Mouse (Mus musculus): ENCODE measurements around the gene Fam217b. TPM values are rescaled to one million over a fixed set of nuclear protein-coding genes. Genes with fewer than 3 reads are reported as not detected.

The Fam217b gene
- polyA plus RNA-seq (2015; fragmentation: Nextera tagmentation; extraction: Ambion mirVana): 4.2 and 6.1 TPM in 2 replicates

DNA sequence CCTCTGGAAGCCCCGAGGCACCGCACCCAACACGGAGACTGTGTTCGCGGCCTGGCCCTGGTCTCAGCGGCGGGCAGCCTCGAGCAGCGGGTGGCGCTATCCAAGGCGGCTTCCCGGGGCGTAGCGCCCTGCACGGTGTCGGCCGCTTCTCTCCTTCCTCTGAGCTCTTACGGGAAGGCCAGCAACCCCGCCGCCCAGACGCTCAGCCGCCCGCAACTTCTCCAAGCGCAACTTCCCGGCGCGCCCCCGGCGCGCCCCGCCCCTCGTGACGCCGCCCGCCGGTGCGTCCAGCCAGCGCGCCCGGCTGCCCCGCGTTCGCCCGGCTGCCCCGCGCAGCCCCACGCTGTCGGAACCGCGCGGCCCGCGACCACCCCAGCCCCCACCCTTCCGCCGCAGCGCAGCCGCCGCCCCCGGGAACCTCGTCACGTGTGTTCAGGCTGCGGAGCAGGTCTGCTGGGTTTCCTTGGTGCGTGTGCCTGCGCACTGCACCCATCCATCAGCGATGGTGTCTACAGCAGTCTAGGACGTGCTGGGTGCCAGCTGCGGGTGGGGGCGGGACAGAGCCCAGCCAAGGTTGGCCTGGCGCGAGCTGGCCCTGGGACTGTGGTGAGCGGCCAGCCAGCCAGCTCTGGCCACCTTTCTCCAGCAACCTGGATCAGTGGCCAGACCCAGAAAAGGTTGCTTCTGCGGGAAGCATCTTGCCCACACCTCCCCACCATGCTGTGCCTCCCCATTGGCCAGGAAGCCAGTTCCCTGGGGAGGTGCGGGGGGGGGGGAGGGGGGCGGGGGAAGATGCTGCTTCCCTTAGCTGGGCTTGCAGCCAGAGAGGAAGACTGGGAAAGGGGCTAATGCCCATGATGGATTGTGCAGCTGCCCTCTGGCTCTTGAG lies at the start of gene Fam217b, which contains the start of gene Ppp1r3d:
TSS of gene Fam217b (plus strand) at position 264 of the 889 bp plus-strand sequence.
TSS of gene Ppp1r3d (minus strand) at position 212 of the 889 bp plus-strand sequence.
- under 1% methylated on average over 73 of the region's 74 CpGs for WGBS
- ATAC-seq (replicated peaks): peak; percentile 91
- Histone ChIP-seq H3K4me2 (replicated peaks) (peak within 1 kb of the TSS; percentile 100), H3K36me3 (no peaks in the 10 kb centered on the region), H3K27ac (replicated peaks) (peak within 1 kb of the TSS; percentile 77), H3K27me3 (0 out of 2 replicates have a peak, but pooled peaks cover 13% of the 10 kb centered on the region), H3K9me3 (no peaks in the 10 kb centered on the region), H3K4me1 (peaks cover 21% of the 10 kb centered on the region), H3K9ac (replicated peaks) (peak within 1 kb of the TSS; percentile 60), H3K4me3 (peak within 1 kb of the TSS; percentile 76)

DNA sequence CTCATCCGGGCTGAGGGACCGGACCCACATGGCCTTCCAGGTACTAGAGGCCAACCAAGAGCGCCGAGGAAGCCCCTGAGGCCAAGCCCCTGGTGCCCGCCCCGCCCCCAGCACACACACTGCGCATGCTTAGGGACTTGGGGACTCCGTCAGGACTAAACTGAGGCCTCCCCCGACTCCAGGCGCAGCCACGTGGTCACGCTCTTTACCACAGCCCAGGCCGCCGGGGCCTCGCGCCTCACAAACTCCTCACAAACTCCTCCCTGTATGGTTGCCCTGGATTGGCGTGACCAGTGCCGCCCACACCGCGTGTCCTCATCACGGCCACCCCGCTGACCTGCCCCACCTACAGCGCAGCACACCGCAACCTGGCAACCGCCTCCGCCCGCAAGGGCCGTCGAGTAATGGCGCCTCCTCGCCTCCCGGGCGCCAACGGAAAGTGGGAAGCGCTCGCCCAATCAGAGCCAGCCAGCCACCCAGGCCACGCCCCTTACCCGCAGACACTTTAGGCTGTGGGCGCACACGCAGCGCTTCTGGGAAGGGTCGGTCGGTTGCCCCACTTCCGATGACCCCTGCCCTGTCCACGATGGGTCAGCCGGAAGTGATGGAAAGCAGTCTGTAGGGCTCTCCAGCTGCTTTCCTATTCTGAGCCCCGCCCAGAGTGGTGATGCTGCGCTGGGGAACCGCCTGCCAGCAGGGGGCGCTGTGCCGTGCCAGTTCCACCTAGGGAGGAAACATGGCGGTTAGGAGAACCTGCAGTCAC lies 7.1 kb upstream of the Fam217b start, which contains the start of gene Sycp2:
TSS of gene Sycp2 (minus strand) at position 633 of the 763 bp plus-strand sequence.
- no peaks in the 10 kb centered on the region for H3K9me3 ChIP-seq
- H3K27ac ChIP-seq (replicated peaks): no peak within 1 kb of the TSS
- no peak within 1 kb of the TSS for H3K9ac ChIP-seq (replicated peaks)
- H3K27me3 ChIP-seq: 0 out of 2 replicates have a peak, but pooled peaks cover 4% of the 10 kb centered on the region
- no peak within 1 kb of the TSS for H3K4me2 ChIP-seq (replicated peaks)
- 87% methylated on average over 52 of the region's 52 CpGs for WGBS
- peak; percentile 57; the same call in 1 of the 2 replicates for ATAC-seq (replicated peaks)
- no peak within 1 kb of the TSS for H3K4me3 ChIP-seq
- no peaks in the 10 kb centered on the region for H3K4me1 ChIP-seq
- no peaks in the 10 kb centered on the region for H3K36me3 ChIP-seq

DNA sequence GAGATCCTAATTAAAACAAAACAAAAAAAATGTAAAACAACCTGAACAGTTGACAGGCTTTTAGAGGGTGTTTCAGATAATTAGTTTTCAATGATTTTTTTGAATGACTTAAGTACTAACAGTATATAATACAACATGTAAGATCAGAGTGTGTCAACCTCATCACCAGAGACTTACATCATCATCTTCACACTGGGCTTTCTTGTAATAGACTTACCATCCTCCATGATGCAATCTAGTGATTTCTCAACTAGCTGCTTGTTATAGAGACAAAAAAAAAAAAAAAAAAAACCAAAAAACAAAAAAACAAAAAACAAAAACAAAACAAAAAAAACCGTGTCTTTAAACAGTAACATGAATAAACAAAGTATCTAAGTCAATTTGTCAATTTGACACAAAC lies 5.3 kb upstream of the Fam217b start:
- WGBS: 79% methylated on average over 1 of the region's 1 CpGs
- Histone ChIP-seq H3K4me2 (replicated peaks) (no peak overlapping the region), H3K4me1 (peaks cover 11% of the 10 kb centered on the region), H3K9me3 (no peaks in the 10 kb centered on the region), H3K36me3 (no peaks in the 10 kb centered on the region), H3K4me3 (no peak overlapping the region), H3K27ac (replicated peaks) (no peak overlapping the region), H3K27me3 (0 out of 2 replicates have a peak, but pooled peaks cover 13% of the 10 kb centered on the region), H3K9ac (replicated peaks) (no peak overlapping the region)
- ATAC-seq (replicated peaks): no peak

DNA sequence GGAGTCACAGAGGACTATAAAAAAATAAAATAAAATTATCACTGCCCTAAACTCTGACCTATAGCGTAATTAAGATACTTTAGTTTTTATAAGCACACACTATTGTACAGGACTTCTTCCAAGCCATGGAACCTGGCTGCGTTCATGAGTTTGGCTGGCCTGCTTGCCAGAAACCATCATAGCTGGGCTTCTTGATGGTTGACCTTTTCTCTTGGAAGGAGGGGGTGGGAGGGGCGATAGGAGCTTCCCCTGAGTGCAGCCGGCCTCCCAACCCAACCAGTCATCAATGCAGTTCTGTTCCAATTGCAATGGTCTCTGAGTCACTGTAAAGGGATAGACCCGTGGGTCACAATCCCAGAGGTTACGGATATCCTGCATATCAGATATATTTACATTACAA lies 4.0 kb upstream of the Fam217b start:
- Histone ChIP-seq H3K9me3 (no peaks in the 10 kb centered on the region), H3K4me2 (replicated peaks) (no peak overlapping the region), H3K9ac (replicated peaks) (no peak overlapping the region), H3K4me1 (peaks cover 19% of the 10 kb centered on the region), H3K27ac (replicated peaks) (no peak overlapping the region), H3K4me3 (no peak overlapping the region), H3K27me3 (0 out of 2 replicates have a peak, but pooled peaks cover 13% of the 10 kb centered on the region), H3K36me3 (no peaks in the 10 kb centered on the region)
- 85% methylated on average over 6 of the region's 6 CpGs for WGBS
- ATAC-seq (replicated peaks): no peak

DNA sequence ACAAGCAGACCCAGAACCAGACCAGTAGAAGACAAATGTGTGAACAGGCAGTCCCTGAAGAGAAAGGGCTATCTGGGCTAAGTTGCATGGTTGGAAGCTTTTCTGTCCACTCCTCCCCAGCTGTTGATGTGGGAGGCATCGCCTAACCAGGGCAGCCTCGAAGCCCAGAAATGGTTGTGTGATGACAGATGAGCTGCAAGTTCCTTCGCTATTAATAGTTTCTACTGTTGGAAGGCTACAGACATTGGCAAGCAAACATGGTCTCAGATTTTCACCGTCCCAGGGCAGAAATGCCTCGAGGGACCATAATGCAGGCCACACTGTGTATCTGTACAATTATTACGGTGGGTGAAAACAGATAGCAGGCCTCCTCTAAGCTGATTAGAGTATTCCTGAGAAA lies 1.7 kb upstream of the Fam217b start:
- no peak overlapping the region; the same call in 1 of the 2 replicates for H3K4me2 ChIP-seq (replicated peaks)
- H3K27me3 ChIP-seq: 0 out of 2 replicates have a peak, but pooled peaks cover 13% of the 10 kb centered on the region
- no peak overlapping the region for H3K4me3 ChIP-seq
- peaks cover 21% of the 10 kb centered on the region for H3K4me1 ChIP-seq
- no peak for ATAC-seq (replicated peaks)
- no peaks in the 10 kb centered on the region for H3K36me3 ChIP-seq
- 76% methylated on average over 6 of the region's 6 CpGs for WGBS
- no peak overlapping the region for H3K9ac ChIP-seq (replicated peaks)
- H3K27ac ChIP-seq (replicated peaks): no peak overlapping the region
- no peaks in the 10 kb centered on the region for H3K9me3 ChIP-seq

DNA sequence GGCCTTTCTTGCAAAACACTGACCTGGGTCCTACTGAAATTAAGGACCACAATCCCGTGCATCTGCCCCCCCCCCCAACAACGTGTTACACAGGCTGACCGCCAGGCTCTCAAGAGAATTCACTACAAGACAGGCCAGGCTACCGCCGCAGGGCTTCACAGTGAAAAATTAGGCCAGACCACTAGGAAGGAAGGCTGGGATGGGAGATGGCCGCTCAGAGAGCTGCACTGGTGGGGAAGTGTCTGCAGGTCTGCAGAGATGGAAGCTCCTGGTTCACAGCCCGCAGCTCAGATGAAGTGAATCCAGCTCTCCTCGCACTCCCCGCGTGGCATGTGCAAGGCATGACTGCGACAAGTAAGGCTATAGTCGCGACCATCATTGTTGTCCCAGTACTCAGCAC lies 1.2 kb upstream of the Fam217b start:
- 0 out of 2 replicates have a peak, but pooled peaks cover 13% of the 10 kb centered on the region for H3K27me3 ChIP-seq
- H3K4me3 ChIP-seq: peak overlapping the region; percentile 76
- H3K36me3 ChIP-seq: no peaks in the 10 kb centered on the region
- ATAC-seq (replicated peaks): no peak
- H3K27ac ChIP-seq (replicated peaks): no peak overlapping the region
- H3K9me3 ChIP-seq: no peaks in the 10 kb centered on the region
- H3K4me2 ChIP-seq (replicated peaks): peak overlapping the region; percentile 100
- no peak overlapping the region for H3K9ac ChIP-seq (replicated peaks)
- whole genome bisulfite sequencing: 67% methylated on average over 13 of the region's 13 CpGs
- peaks cover 21% of the 10 kb centered on the region for H3K4me1 ChIP-seq

DNA sequence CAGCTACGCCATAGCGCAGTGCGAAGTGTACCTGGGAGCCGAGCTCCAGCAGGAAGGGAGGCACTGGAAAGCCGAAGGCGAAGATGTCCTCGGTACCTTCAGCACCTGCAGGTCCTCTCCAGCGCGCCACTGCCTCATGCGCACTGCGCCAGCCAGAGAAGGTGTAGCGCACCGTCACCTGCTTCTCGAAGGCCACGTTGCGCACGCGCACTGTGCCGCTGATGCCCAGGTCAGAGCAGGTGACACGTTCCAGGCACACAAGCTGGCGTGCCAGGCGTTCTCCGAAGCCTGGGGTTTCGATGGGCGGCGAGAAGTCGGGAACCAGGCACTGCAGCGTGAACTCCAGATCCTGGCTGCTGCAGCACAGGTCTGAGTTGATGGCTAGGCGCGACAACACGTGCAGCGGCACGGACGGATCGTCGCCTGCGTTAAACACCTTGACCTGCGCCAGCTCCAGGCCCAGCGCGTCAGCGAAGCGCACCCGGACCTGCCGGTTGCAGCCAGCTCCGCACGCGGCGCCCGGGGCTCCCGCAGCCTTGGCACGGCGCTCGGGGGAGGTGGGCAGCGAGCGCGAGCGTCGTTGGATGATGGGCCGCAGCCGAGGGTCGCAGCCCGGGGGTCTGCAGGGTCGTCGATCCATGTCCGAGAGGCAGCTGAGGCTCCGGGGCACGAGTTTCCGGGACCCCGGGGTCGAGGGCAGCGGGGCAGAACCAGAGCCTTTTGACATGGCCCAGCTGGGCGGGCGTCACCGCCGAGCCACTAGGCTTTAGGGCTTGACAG lies 653 bp upstream of the Fam217b start:
- 0 out of 2 replicates have a peak, but pooled peaks cover 13% of the 10 kb centered on the region for H3K27me3 ChIP-seq
- no peak overlapping the region for H3K27ac ChIP-seq (replicated peaks)
- peak overlapping the region; percentile 100 for H3K4me2 ChIP-seq (replicated peaks)
- peak overlapping the region; percentile 76 for H3K4me3 ChIP-seq
- H3K9ac ChIP-seq (replicated peaks): peak overlapping the region; percentile 60
- H3K4me1 ChIP-seq: peaks cover 21% of the 10 kb centered on the region
- H3K36me3 ChIP-seq: no peaks in the 10 kb centered on the region
- no peaks in the 10 kb centered on the region for H3K9me3 ChIP-seq
- peak; percentile 9 for ATAC-seq (replicated peaks)
- WGBS: 14% methylated on average over 75 of the region's 75 CpGs

DNA sequence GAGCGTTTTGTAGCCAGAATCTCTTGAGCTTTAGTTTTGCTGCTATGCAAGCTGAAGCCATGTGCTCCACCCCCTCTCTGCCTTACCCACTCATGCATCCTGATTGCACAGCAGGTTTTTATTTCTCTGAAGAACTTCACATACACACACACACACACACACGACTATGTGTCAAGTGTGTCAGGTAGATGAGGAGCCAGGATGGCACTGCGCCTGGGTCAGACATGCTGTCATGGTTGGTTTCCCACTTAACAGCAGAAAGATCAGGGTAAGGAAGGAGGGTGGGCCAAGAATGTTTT lies 775 bp downstream of the Fam217b start:
- ATAC-seq (replicated peaks): peak; percentile 74
- Histone ChIP-seq H3K27me3 (0 out of 2 replicates have a peak, but pooled peaks cover 13% of the 10 kb centered on the region), H3K27ac (replicated peaks) (peak overlapping the region; percentile 77), H3K4me3 (peak overlapping the region; percentile 76), H3K4me2 (replicated peaks) (peak overlapping the region; percentile 100), H3K4me1 (peaks cover 21% of the 10 kb centered on the region), H3K36me3 (no peaks in the 10 kb centered on the region), H3K9ac (replicated peaks) (peak overlapping the region; percentile 60; the same call in 1 of the 2 replicates), H3K9me3 (no peaks in the 10 kb centered on the region)
- WGBS: 22% methylated on average over 3 of the region's 3 CpGs

DNA sequence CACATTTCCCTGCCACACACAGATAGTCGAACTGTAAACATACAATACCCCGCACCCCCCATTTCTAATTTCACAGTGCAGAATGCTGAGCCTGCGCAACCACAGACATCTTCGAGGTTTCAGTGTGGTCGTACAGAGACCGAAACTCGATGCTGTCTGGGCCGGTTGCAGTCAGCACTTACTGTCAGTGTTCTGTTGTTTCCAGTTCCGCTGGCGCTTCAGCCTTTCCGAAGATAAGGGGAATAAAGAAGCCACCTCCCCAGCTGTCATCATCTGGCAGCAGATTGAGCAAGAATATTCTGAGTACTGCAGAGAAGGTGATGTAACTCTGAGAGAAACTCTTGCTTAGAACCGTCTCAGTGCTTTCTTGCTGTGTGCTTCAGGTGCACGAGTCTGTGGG lies 2.1 kb downstream of the Fam217b start:
- 0 out of 2 replicates have a peak, but pooled peaks cover 13% of the 10 kb centered on the region for H3K27me3 ChIP-seq

DNA sequence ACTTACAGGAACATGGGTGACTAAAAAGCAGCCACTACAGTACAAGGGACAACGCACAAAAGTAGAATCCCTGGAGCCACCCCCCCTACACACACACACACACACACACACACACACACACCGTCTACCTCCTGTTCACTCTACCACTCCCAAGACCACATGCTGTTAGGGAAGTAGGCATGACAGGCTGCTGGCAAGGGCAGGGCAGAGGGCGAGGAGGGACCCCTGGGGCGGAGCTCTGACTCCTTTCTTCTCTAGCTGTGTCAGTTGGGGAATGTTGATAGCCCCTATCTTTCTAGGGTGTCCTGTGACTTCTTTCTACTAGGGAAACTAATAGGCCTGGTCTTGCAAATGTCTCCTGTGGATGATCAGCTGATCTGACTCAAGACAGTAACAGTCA lies 2.6 kb downstream of the Fam217b start:
- ATAC-seq (replicated peaks): no peak
- peaks cover 21% of the 10 kb centered on the region for H3K4me1 ChIP-seq
- no peaks in the 10 kb centered on the region for H3K36me3 ChIP-seq
- H3K27me3 ChIP-seq: 0 out of 2 replicates have a peak, but pooled peaks cover 10% of the 10 kb centered on the region
- H3K9me3 ChIP-seq: no peaks in the 10 kb centered on the region
- H3K4me2 ChIP-seq (replicated peaks): no peak overlapping the region
- H3K9ac ChIP-seq (replicated peaks): no peak overlapping the region
- H3K4me3 ChIP-seq: no peak overlapping the region
- no peak overlapping the region for H3K27ac ChIP-seq (replicated peaks)
- 67% methylated on average over 4 of the region's 4 CpGs for WGBS

More for the DNA sequence above, 2.1 kb downstream of the Fam217b start:
- Histone ChIP-seq H3K9ac (replicated peaks) (no peak overlapping the region), H3K4me2 (replicated peaks) (no peak overlapping the region), H3K27ac (replicated peaks) (no peak overlapping the region), H3K4me3 (no peak overlapping the region), H3K9me3 (no peaks in the 10 kb centered on the region), H3K4me1 (peaks cover 21% of the 10 kb centered on the region), H3K36me3 (no peaks in the 10 kb centered on the region)
- WGBS: 80% methylated on average over 13 of the region's 13 CpGs
- ATAC-seq (replicated peaks): no peak

DNA sequence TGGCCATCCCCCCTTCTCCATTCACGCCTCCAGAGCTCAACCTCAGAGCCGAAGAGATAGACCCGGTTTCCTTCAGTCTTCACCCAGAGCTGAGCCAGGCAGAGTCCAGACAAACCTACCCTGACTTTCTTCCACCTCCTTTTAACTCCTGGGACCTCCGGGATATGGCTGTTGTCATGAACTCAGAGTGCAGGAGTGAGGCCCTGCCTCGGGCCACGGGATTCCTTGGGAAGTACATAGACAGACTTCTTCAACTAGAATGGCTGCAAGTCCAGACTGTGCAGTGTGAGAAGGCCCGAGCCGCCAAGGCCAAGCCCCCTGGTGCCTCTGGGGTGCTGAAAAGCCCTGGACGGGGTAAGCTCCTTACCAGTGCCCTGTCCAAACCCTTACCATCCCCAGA lies 6.3 kb downstream of the Fam217b start:
- Histone ChIP-seq H3K4me2 (replicated peaks) (no peak overlapping the region), H3K27ac (replicated peaks) (no peak overlapping the region), H3K4me3 (no peak overlapping the region), H3K9me3 (no peaks in the 10 kb centered on the region), H3K36me3 (no peaks in the 10 kb centered on the region), H3K9ac (replicated peaks) (no peak overlapping the region), H3K4me1 (no peaks in the 10 kb centered on the region), H3K27me3 (no peaks in the 10 kb centered on the region)
- 87% methylated on average over 9 of the region's 9 CpGs for WGBS
- no peak for ATAC-seq (replicated peaks)
